Mouse (Mus musculus) kidney, adult 8-10 months (tissue): ENCODE measurements around the gene Zfp954.
"Not testable (repeated sequence)": the region's sequence is repeated elsewhere in the genome, so short reads cannot be mapped to it uniquely, and the experiment has no call there.

ENCODE experiments used
- DNase-seq, 2 experiments: peaks; one replicate each; pipeline ENCODE4 v3.0.0; 2022

The Zfp954 gene

GRCm38 (mm10) chr7:7120921-7121601 lies at the start of gene Zfp954:
Zfp954 (minus strand) TSS chr7:7121488.
- DNase-seq, result peak; percentile 88 to 91

GRCm38 (mm10) chr7:7145991-7146608 lies 24.8 kb upstream of the Zfp954 start:
- no peak for DNase-seq

- DNase-seq, result no peak
Measured at GRCm38 (mm10) chr7:7144215-7144614, 22.9 kb upstream of the Zfp954 start.

- DNase-seq, result peak; percentile 52 to 65
Measured at GRCm38 (mm10) chr7:7136379-7136866, 15.1 kb upstream of the Zfp954 start, which contains the start of gene Zfp773. Zfp773 (minus strand) TSS chr7:7136755.

- no peak for DNase-seq
Measured at GRCm38 (mm10) chr7:7132751-7133150, 11.5 kb upstream of the Zfp954 start.

- not testable (repeated sequence) for DNase-seq
Measured at GRCm38 (mm10) chr7:7130491-7131124, 9.3 kb upstream of the Zfp954 start.

GRCm38 (mm10) chr7:7121602-7121980 lies 303 bp upstream of the Zfp954 start:
- DNase-seq, result no peak

- DNase-seq, result no peak
Measured at GRCm38 (mm10) chr7:7118441-7118840, 2.8 kb downstream of the Zfp954 start.

GRCm38 (mm10) chr7:7108501-7108900 lies 12.8 kb downstream of the Zfp954 start:
- DNase-seq, result no peak
